Comparison of ENCODE assay signal across 25 mouse cellular contexts in the genomic region with DNA sequence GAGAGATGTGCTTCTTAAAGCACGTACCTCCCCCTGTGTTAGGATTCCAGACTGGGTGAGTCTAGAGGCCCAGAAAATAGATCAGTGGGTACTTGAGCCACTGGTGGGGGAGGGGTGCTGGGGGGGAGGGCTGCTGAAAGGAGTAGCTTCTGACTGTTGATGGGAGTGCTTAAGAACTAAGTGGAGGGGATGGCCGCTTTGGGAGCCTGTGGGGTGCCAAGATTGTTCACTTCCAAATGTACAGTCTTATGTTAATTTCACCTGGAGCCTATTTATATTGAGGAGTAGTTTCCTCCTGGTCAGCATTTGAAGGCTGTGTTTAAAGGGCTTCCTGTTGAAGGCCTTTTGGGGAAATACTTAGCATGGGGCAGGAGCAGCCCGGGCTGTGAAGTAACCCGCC. TPM values are rescaled to one million over a fixed set of nuclear protein-coding genes. Genes with fewer than 3 reads are reported as not detected.
"Had no signal": no experiment of that assay in that cellular context is flagged by ENCODE, and none has a peak within 500 bp of the region (broad histone marks: within the 10 kb centered on the region; RNA-seq: fewer than 3 reads in every experiment).

No protein-coding gene starts in this region.

- H3K27ac ChIP-seq: lung, embryonic 15.5 days; macrophage; midbrain, embryonic 13.5 days; midbrain, embryonic 15.5 days; neural tube, embryonic 12.5 days; stomach, embryonic 15.5 days; stomach, postnatal 0 days had no signal

- H3K4me1 ChIP-seq: lung, embryonic 15.5 days; midbrain, embryonic 13.5 days; midbrain, embryonic 15.5 days; stomach, embryonic 15.5 days had no signal

- DNase-seq: liver, postnatal 0 days; lung, adult 2 months; lung, postnatal 14 days; lung, postnatal 36 days; right cerebral cortex, postnatal 25 days; right cerebral cortex, postnatal 4 days; spleen, adult 18-20 months; thymus, adult 2 months; thymus, postnatal 25 days; thymus, postnatal 4 days had no signal

- H3K9ac ChIP-seq: liver, postnatal 0 days; lung, embryonic 15.5 days; midbrain, embryonic 13.5 days; midbrain, embryonic 15.5 days; neural tube, embryonic 12.5 days; stomach, embryonic 15.5 days had no signal

- H3K4me3 ChIP-seq: lung, embryonic 15.5 days; megakaryocyte, embryonic 14.5 days; midbrain, embryonic 13.5 days; midbrain, embryonic 15.5 days; neural tube, embryonic 12.5 days; stomach, embryonic 15.5 days had no signal

- H3K9me3 ChIP-seq: lung, embryonic 15.5 days; megakaryocyte, embryonic 14.5 days; midbrain, embryonic 13.5 days; midbrain, embryonic 15.5 days; neural tube, embryonic 12.5 days; stomach, embryonic 15.5 days had no signal

- H3K27me3 ChIP-seq: lung, embryonic 15.5 days; megakaryocyte, embryonic 14.5 days; midbrain, embryonic 13.5 days; midbrain, embryonic 15.5 days; neural tube, embryonic 12.5 days; stomach, embryonic 15.5 days had no signal

RNA-seq across cellular contexts. Expression of a gene that starts 24.6 kb away (rescaled TPM):
- total RNA-seq: megakaryocyte progenitor cell, adult 5-6 weeks; midbrain, postnatal 0 days; monocyte, adult 5-6 weeks; neutrophil, adult 5-6 weeks had no signal
- polyA plus RNA-seq: lung, embryonic 15.5 days; lung, postnatal 0 days; macrophage; midbrain, embryonic 11.5 days; midbrain, embryonic 13.5 days; midbrain, embryonic 15.5 days; midbrain, postnatal 0 days; neural tube, embryonic 12.5 days; neural tube, embryonic 14.5 days had no signal
